Mouse (Mus musculus) kidney, embryonic 14.5 days (tissue): ENCODE data around the gene Xcr1. TPM values are rescaled to one million over a fixed set of nuclear protein-coding genes. Genes with fewer than 3 reads are reported as not detected.

Source experiments
- ATAC-seq: fragments of 200-750 bp; cut with Nextera tagmentation; 2 replicates; pipeline ENCODE4 v1.8.0; 2017; ENCODE audit warnings: moderate number of reproducible peaks, mild to moderate bottlenecking, moderate TSS enrichment, moderate library complexity; ENCODE audit not compliant: low FRiP score, low TSS enrichment
- H3K27ac ChIP-seq: fragments of 300-500 bp; sonication (generic); 2 replicates; pipeline ENCODE4 v1.5.1; 2014; ENCODE audit warnings: low read depth, mild to moderate bottlenecking, low read length, moderate library complexity, mixed read lengths
- H3K27me3 ChIP-seq: fragments of 300-500 bp; sonication (generic); 2 replicates; pipeline ENCODE4 v1.6.1; 2014; ENCODE audit warnings: mild to moderate bottlenecking, low read length; ENCODE audit not compliant: control insufficient read depth, insufficient read depth
- H3K36me3 ChIP-seq: fragments of 300-500 bp; sonication (generic); 2 replicates; pipeline ENCODE4 v1.6.1; 2014; ENCODE audit warnings: low read length, mixed read lengths; ENCODE audit not compliant: control insufficient read depth, insufficient read depth
- H3K4me1 ChIP-seq: fragments of 300-500 bp; sonication (generic); 2 replicates; pipeline ENCODE4 v1.6.1; 2014; ENCODE audit warnings: low read length, mixed read lengths; ENCODE audit not compliant: control insufficient read depth, insufficient read depth
- H3K4me2 ChIP-seq: fragments of 300-500 bp; sonication (generic); replicated peaks from 2 replicates; pipeline ENCODE4 v1.6.1; 2014; ENCODE audit warnings: low read depth, mild to moderate bottlenecking, low read length
- H3K4me3 ChIP-seq: fragments of 300-500 bp; sonication (generic); 2 replicates; pipeline ENCODE4 v1.5.1; 2014; ENCODE audit warnings: mild to moderate bottlenecking, low read length
- H3K9ac ChIP-seq: fragments of 300-500 bp; sonication (generic); 2 replicates; pipeline ENCODE4 v1.6.1; 2014; ENCODE audit warnings: low read depth, mild to moderate bottlenecking, low read length, moderate library complexity
- H3K9me3 ChIP-seq: fragments of 300-500 bp; sonication (generic); 2 replicates; pipeline ENCODE4 v1.6.1; 2016; ENCODE audit warnings: low read length; ENCODE audit not compliant: control insufficient read depth
- WGBS: fragments of 180-500 bp; shearing (Covaris S2); extraction: QIAGEN DNeasy Blood & Tissue Kit; methylation state at CpG from one replicate; pipeline ENCODE4 v1.1.7; 2014; 5-methylcytosine and 5-hydroxymethylcytosine counted together
- polyA plus RNA-seq: library from polyadenylated mRNA; unstranded; fragments of >200 nt; fragmentation: Nextera tagmentation; extraction: Ambion mirVana; gene quantifications from 2 replicates; pipeline ENCODE4 v1.2.1, GENCODE M21; 2014

The Xcr1 gene
- polyA plus RNA-seq, 1 experiment from 2014 or later: not detected

GRCm38 (mm10) chr9:123826631-123827030 lies 35.2 kb downstream of the Xcr1 start:
- Histone ChIP-seq H3K27ac (no peak overlapping the region), H3K4me1 (no peaks in the 10 kb centered on the region), H3K4me3 (no peak overlapping the region), H3K27me3 (no peaks in the 10 kb centered on the region), H3K36me3 (peaks cover 74% of the 10 kb centered on the region), H3K9me3 (no peaks in the 10 kb centered on the region), H3K9ac (no peak overlapping the region), H3K4me2 (no peak overlapping the region)
- WGBS: 87% methylated on average over 3 of the region's 3 CpGs
- no peak for ATAC-seq

GRCm38 (mm10) chr9:123818601-123819000 lies 43.2 kb downstream of the Xcr1 start:
- Histone ChIP-seq H3K9me3 (no peaks in the 10 kb centered on the region), H3K4me2 (no peak overlapping the region), H3K9ac (no peak overlapping the region), H3K27me3 (no peaks in the 10 kb centered on the region), H3K27ac (no peak overlapping the region), H3K36me3 (peaks cover 63% of the 10 kb centered on the region), H3K4me3 (no peak overlapping the region), H3K4me1 (no peaks in the 10 kb centered on the region)
- ATAC-seq: no peak
- 88% methylated on average over 2 of the region's 2 CpGs for WGBS

- Histone ChIP-seq H3K4me1 (no peaks in the 10 kb centered on the region), H3K9ac (no peak overlapping the region), H3K9me3 (no peaks in the 10 kb centered on the region), H3K36me3 (peaks cover 44% of the 10 kb centered on the region), H3K27ac (no peak overlapping the region), H3K4me3 (no peak overlapping the region), H3K4me2 (no peak overlapping the region), H3K27me3 (no peaks in the 10 kb centered on the region)
- ATAC-seq: no peak
- WGBS: 91% methylated on average over 1 of the region's 1 CpGs
These were observed 45.8 kb downstream of the Xcr1 start for GRCm38 (mm10) chr9:123815996-123816395.

- no peaks in the 10 kb centered on the region for H3K27me3 ChIP-seq
- no peak overlapping the region for H3K9ac ChIP-seq
- peaks cover 45% of the 10 kb centered on the region for H3K36me3 ChIP-seq
- ATAC-seq: no peak
- H3K4me1 ChIP-seq: no peaks in the 10 kb centered on the region
- WGBS: 93% methylated on average over 3 of the region's 3 CpGs
- no peak overlapping the region for H3K27ac ChIP-seq
- H3K9me3 ChIP-seq: no peaks in the 10 kb centered on the region
- no peak overlapping the region for H3K4me2 ChIP-seq
- H3K4me3 ChIP-seq: no peak overlapping the region
These were observed 46.4 kb downstream of the Xcr1 start for GRCm38 (mm10) chr9:123815444-123815843.

GRCm38 (mm10) chr9:123814821-123815220 lies 47.0 kb downstream of the Xcr1 start:
- no peak overlapping the region for H3K27ac ChIP-seq
- H3K36me3 ChIP-seq: peaks cover 50% of the 10 kb centered on the region

GRCm38 (mm10) chr9:123814326-123814725 lies 47.5 kb downstream of the Xcr1 start:
- no peak overlapping the region for H3K27ac ChIP-seq
- H3K4me1 ChIP-seq: no peaks in the 10 kb centered on the region
- 88% methylated on average over 2 of the region's 2 CpGs for WGBS
- H3K9me3 ChIP-seq: no peaks in the 10 kb centered on the region
- ATAC-seq: no peak
- H3K27me3 ChIP-seq: no peaks in the 10 kb centered on the region
- H3K4me3 ChIP-seq: no peak overlapping the region
- no peak overlapping the region for H3K9ac ChIP-seq
- H3K4me2 ChIP-seq: no peak overlapping the region
- peaks cover 52% of the 10 kb centered on the region for H3K36me3 ChIP-seq

More at GRCm38 (mm10) chr9:123814821-123815220, 47.0 kb downstream of the Xcr1 start:
- Histone ChIP-seq H3K27me3 (no peaks in the 10 kb centered on the region), H3K4me2 (no peak overlapping the region), H3K9me3 (no peaks in the 10 kb centered on the region), H3K4me1 (no peaks in the 10 kb centered on the region), H3K9ac (no peak overlapping the region), H3K4me3 (no peak overlapping the region)
- ATAC-seq: no peak
- 80% methylated on average over 4 of the region's 4 CpGs for WGBS

GRCm38 (mm10) chr9:123811831-123812230 lies 50.0 kb downstream of the Xcr1 start:
- WGBS: 93% methylated on average over 3 of the region's 3 CpGs
- no peak for ATAC-seq
- peaks cover 36% of the 10 kb centered on the region for H3K36me3 ChIP-seq
- no peak overlapping the region for H3K4me2 ChIP-seq
- no peak overlapping the region for H3K9ac ChIP-seq
- H3K27ac ChIP-seq: no peak overlapping the region
- H3K9me3 ChIP-seq: no peaks in the 10 kb centered on the region
- no peaks in the 10 kb centered on the region for H3K4me1 ChIP-seq
- no peaks in the 10 kb centered on the region for H3K27me3 ChIP-seq
- H3K4me3 ChIP-seq: no peak overlapping the region

- H3K4me1 ChIP-seq: no peaks in the 10 kb centered on the region
- WGBS: 65% methylated on average over 7 of the region's 7 CpGs
- H3K27ac ChIP-seq: no peak overlapping the region
- H3K9me3 ChIP-seq: no peaks in the 10 kb centered on the region
- H3K36me3 ChIP-seq: peaks cover 14% of the 10 kb centered on the region
- no peak for ATAC-seq
- H3K4me2 ChIP-seq: no peak overlapping the region
- no peak overlapping the region for H3K4me3 ChIP-seq
- no peak overlapping the region for H3K9ac ChIP-seq
- H3K27me3 ChIP-seq: no peaks in the 10 kb centered on the region
These were observed 53.2 kb downstream of the Xcr1 start for GRCm38 (mm10) chr9:123808583-123808982.

- Histone ChIP-seq H3K4me1 (no peaks in the 10 kb centered on the region), H3K9me3 (no peaks in the 10 kb centered on the region), H3K9ac (no peak within 1 kb of the TSS), H3K27ac (no peak within 1 kb of the TSS), H3K36me3 (peaks cover 11% of the 10 kb centered on the region), H3K4me3 (no peak within 1 kb of the TSS), H3K27me3 (no peaks in the 10 kb centered on the region), H3K4me2 (no peak within 1 kb of the TSS)
- no peak for ATAC-seq
- WGBS: 87% methylated on average over 5 of the region's 5 CpGs
These were observed 55.6 kb downstream of the Xcr1 start, which contains the start of gene Cxcr6 for GRCm38 (mm10) chr9:123806267-123806666. Cxcr6 (plus strand) TSS chr9:123806475.
